Mouse (Mus musculus) forebrain, embryonic 14.5 days (tissue): ENCODE measurements at regions not wholly inside any gene's neighbourhood (a gene's known extent, or its start where the extent isn't known, plus 50 kb on each side); places are given as distances from the start of the nearest gene placed in this dataset.

ENCODE experiments used
- ATAC-seq: fragments of 200-750 bp; cut with Nextera tagmentation; 2 replicates; pipeline ENCODE4 v1.8.0; 2017; ENCODE audit warnings: mild to moderate bottlenecking, moderate library complexity
- DNase-seq: peaks from one replicate; pipeline ENCODE4 v3.0.0-alpha.2; 2015; ENCODE audit warnings: low spot score
- H3K27ac ChIP-seq: fragments of 300-500 bp; sonication (generic); 2 replicates; pipeline ENCODE4 v1.5.1; 2014; ENCODE audit warnings: low read depth, mild to moderate bottlenecking, control low read depth, low read length, moderate library complexity
- H3K27me3 ChIP-seq: fragments of 300-500 bp; sonication (generic); replicated peaks from 2 replicates; pipeline ENCODE4 v1.6.1; 2014; ENCODE audit warnings: low read length, control low read depth, mixed read lengths; ENCODE audit not compliant: control insufficient read depth, insufficient read depth
- H3K36me3 ChIP-seq: fragments of 300-500 bp; sonication (generic); 2 replicates; pipeline ENCODE4 v1.6.1; 2014; ENCODE audit warnings: low read length, control low read depth; ENCODE audit not compliant: control insufficient read depth, insufficient read depth
- H3K4me1 ChIP-seq: fragments of 300-500 bp; sonication (generic); 2 replicates; pipeline ENCODE4 v1.6.1; 2014; ENCODE audit warnings: antibody characterized with exemption, low read length, control low read depth; ENCODE audit not compliant: control insufficient read depth, insufficient read depth
- H3K4me2 ChIP-seq: fragments of 300-500 bp; sonication (generic); 2 replicates; pipeline ENCODE4 v1.6.1; 2014; ENCODE audit warnings: mild to moderate bottlenecking, control low read depth, low read length
- H3K4me3 ChIP-seq: fragments of 300-500 bp; sonication (generic); 2 replicates; pipeline ENCODE4 v1.5.1; 2014; ENCODE audit warnings: low read depth, low read length, control low read depth
- H3K9ac ChIP-seq: fragments of 300-500 bp; sonication (generic); 2 replicates; pipeline ENCODE4 v1.6.1; 2014; ENCODE audit warnings: mild to moderate bottlenecking, low read length, control low read depth, moderate library complexity
- H3K9me3 ChIP-seq: fragments of 300-500 bp; sonication (generic); replicated peaks from 2 replicates; pipeline ENCODE4 v1.6.1; 2016; ENCODE audit warnings: low read length, control low read depth, mixed read lengths; ENCODE audit not compliant: control insufficient read depth
- WGBS: fragments of 180-500 bp; shearing (Covaris S2); extraction: QIAGEN DNeasy Blood & Tissue Kit; methylation state at CpG from one replicate; pipeline ENCODE4 v1.1.7; 2014; 5-methylcytosine and 5-hydroxymethylcytosine counted together

DNA sequence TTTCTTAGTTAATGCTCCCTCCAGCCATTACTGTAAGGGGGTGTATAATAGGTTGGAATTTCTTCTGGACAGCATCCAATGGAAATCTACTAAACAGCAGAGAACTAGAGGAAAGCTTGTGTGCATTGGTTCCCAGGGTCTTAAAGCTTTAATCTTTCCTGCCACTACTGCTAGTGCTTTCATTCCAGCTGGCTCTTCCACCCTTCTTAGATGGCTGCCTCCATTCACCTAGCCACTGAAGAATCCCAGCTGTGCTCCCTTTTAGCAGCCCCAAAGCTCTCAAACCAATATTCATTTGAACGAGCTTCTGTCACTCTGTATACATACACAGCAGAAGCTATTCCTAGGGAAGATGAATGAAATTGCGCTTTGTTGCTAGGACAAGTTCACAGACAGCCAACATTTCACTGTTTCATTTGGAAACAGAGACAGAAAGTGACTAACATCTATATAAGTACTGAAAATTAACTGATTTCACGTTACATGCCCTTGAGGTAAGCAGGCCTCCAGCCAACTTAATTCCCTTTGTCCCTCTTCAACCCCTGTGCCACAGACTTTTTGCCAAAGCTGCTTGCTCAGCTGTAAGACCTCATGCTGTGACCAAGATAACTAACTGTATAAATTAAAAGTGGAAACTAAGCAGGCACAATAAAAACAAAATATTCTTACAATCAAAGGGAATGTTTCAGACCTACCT, 388.3 kb downstream of the Gm1140 start:
- no peak overlapping the region for H3K4me3 ChIP-seq
- H3K9ac ChIP-seq, result no peak overlapping the region
- H3K27me3 ChIP-seq, result no peaks in the 10 kb centered on the region
- H3K4me2 ChIP-seq, result no peak overlapping the region
- 34% methylated on average over 3 of the region's 3 CpGs for WGBS
- DNase-seq (peak; percentile 78), ATAC-seq (peak; percentile 90)
- H3K36me3 ChIP-seq, result no peaks in the 10 kb centered on the region
- H3K4me1 ChIP-seq, result no peaks in the 10 kb centered on the region
- no peak overlapping the region for H3K27ac ChIP-seq
- H3K9me3 ChIP-seq, result no peaks in the 10 kb centered on the region

DNA sequence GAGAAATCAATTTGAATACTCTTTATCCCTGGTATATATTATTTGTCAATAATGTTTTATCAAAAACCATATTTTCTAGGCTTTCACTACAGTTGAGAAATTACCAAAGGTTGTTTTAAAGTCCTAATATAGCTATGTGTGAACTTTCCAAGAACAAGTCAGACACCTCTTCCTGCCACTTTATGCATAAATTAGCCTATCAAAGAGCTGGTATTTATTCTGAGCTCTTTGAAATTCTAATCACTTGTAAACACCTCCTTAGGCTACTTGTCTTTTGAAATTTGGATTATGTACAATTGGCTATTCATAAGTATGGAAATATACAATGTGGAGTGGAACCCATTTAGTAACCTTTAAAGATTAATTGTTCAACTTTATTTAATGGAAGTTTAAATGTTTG, 409.5 kb downstream of the Gm1140 start:
- no peaks in the 10 kb centered on the region for H3K4me1 ChIP-seq
- no peak overlapping the region for H3K4me2 ChIP-seq
- peak; percentile 14 for DNase-seq
- no peak overlapping the region for H3K9ac ChIP-seq
- no peaks in the 10 kb centered on the region for H3K9me3 ChIP-seq
- H3K27me3 ChIP-seq, result no peaks in the 10 kb centered on the region
- H3K36me3 ChIP-seq, result no peaks in the 10 kb centered on the region
- no peak overlapping the region for H3K4me3 ChIP-seq
- no peak overlapping the region for H3K27ac ChIP-seq
- ATAC-seq, result peak; percentile 61; the same call in 1 of the 2 replicates

DNA sequence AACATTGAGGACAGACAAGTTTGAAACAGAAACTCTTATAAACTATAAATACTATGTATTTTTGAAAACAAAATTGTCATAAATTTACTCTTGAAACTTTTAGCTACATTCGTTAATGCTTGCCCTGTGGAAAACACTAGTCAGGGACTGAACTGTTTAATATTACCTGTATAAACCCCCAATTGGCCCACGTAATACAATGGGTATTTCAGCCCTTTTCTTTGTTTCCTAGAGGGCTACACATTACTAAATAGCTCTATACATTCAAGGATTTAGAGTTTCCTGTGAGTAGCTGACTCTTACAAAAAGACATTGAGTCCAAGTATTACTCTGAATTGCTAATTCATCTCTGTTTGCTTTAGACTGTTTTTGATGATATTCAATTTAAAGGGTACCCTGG, 409.9 kb downstream of the Gm1140 start:
- 30% methylated on average over 2 of the region's 2 CpGs for WGBS
- H3K4me1 ChIP-seq, result no peaks in the 10 kb centered on the region
- no peak overlapping the region for H3K27ac ChIP-seq
- no peaks in the 10 kb centered on the region for H3K36me3 ChIP-seq
- peak; percentile 1 for DNase-seq
- no peak overlapping the region for H3K4me2 ChIP-seq
- peak; percentile 54; the same call in 1 of the 2 replicates for ATAC-seq
- H3K27me3 ChIP-seq, result no peaks in the 10 kb centered on the region
- no peak overlapping the region for H3K4me3 ChIP-seq
- H3K9me3 ChIP-seq, result no peaks in the 10 kb centered on the region
- H3K9ac ChIP-seq, result no peak overlapping the region

DNA sequence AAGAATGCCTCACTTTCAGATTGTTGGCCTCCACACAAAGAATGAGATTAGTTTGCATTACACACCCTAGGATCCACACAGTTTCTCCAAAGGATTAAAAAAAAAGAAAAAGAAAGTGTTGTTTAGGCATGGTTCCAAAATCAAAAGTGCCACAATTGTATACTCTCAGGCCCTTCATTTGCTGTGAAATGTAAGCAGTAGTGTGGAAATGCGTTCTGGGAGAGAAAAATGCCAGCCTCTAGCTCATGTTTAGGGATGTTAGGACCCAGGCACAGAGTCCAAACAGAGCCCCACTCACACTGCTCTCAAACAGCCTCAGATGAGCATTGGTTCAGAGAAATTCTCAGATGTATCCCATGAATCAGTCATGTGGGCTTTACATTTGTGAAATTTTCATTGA, 410.4 kb downstream of the Gm1140 start:
- 43% methylated on average over 1 of the region's 1 CpGs for WGBS
- H3K27ac ChIP-seq, result no peak overlapping the region
- H3K4me2 ChIP-seq, result no peak overlapping the region
- no peak overlapping the region for H3K4me3 ChIP-seq
- H3K27me3 ChIP-seq, result no peaks in the 10 kb centered on the region
- ATAC-seq, result peak; percentile 85
- no peaks in the 10 kb centered on the region for H3K36me3 ChIP-seq
- H3K9me3 ChIP-seq, result no peaks in the 10 kb centered on the region
- DNase-seq, result peak; percentile 62
- no peaks in the 10 kb centered on the region for H3K4me1 ChIP-seq
- H3K9ac ChIP-seq, result no peak overlapping the region

DNA sequence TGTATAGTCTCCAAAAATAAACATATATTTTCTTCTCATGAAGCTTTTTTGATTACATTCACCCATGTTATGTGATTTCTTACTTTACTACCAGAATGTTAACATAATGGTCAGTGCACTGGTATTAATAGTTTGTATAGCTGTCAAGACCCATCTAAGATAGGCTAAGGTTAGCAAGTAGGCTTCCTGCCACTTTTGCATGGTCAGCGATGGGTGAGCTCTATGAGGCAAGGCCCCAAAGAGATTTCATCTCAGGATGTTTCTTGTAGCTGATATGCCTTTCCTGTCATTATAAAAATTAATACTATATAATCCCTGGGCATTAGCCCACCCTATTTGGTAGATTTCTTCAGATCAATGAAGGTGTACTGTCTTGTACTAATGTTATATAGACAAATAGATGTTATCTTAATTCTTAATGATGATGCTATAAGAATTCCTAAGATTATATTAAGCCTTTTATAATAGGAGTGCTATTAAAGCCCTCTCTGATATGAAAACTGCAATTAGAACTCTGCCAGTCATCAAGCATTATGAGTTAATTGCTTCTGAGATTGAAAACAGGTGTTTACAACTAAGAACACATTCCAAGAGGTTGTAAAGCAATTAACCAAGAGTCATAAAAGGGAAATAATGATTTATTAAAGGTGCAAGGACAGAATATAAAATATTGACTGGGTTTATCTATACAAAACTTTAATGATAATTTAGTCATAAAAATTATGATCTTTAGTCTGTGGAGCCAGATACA, 454.6 kb downstream of the Gm1140 start:
- WGBS, result 75% methylated on average over 1 of the region's 1 CpGs
- ATAC-seq, result no peak
- no peak overlapping the region for H3K4me2 ChIP-seq
- no peaks in the 10 kb centered on the region for H3K36me3 ChIP-seq
- no peaks in the 10 kb centered on the region for H3K27me3 ChIP-seq
- no peaks in the 10 kb centered on the region for H3K9me3 ChIP-seq
- H3K4me3 ChIP-seq, result no peak overlapping the region
- H3K4me1 ChIP-seq, result no peaks in the 10 kb centered on the region
- no peak overlapping the region for H3K9ac ChIP-seq
- no peak for DNase-seq
- H3K27ac ChIP-seq, result no peak overlapping the region

DNA sequence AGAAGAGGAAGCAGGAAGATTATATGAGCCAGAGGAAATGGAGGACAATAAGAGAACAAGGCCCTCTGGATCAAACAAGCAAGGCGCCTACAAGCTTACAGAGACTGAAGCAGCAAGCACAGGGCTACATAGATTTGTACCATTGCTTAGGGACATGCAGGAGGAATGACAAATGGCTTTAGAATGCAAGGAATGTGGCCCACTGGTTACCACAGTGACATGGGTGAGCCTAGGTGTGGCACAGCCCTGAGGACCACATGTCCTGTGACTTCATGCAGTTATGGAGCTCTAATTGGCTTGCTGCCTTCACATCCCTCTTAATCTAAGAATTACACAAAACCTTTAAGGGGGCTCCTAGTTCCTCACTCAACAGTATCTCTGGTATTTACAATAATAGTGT, 483.1 kb downstream of the Gm1140 start:
- Histone ChIP-seq H3K4me1 (no peaks in the 10 kb centered on the region), H3K4me3 (no peak overlapping the region), H3K27ac (no peak overlapping the region), H3K9ac (no peak overlapping the region), H3K27me3 (no peaks in the 10 kb centered on the region), H3K36me3 (no peaks in the 10 kb centered on the region), H3K9me3 (no peaks in the 10 kb centered on the region), H3K4me2 (no peak overlapping the region)
- WGBS, result 85% methylated on average over 1 of the region's 1 CpGs
- DNase-seq (no peak), ATAC-seq (no peak)
